Mouse (Mus musculus): ENCODE measurements around the gene Cnbp. TPM values are rescaled to one million over a fixed set of nuclear protein-coding genes. Genes with fewer than 3 reads are reported as not detected.

The Cnbp gene
- polyA plus RNA-seq, 2 experiments = 460 to 1,108 TPM

GRCm38 (mm10) chr6:87875083-87875482 lies 24.2 kb upstream of the Cnbp start:
- DNase-seq (ENCODE audit: low spot score) = no peak
- ATAC-seq (ENCODE audit: low FRiP score, low read depth) = no peak
- no peaks in the 10 kb centered on the region for H3K36me3 ChIP-seq (ENCODE audit: control insufficient read depth, insufficient read depth, low read length)
- no peak overlapping the region for H3K9ac ChIP-seq (ENCODE audit: low read depth, low read length, severe bottlenecking)
- no peak for TF ChIP-seq POLR2A (IDR thresholded peaks at IDR 0.05; ENCODE audit: borderline replicate concordance, extremely low read depth, insufficient read depth, insufficient read length)
- no peak overlapping the region for H3K27ac ChIP-seq (replicated peaks; ENCODE audit: low read depth, low read length)
- H3K9me3 ChIP-seq (ENCODE audit: control insufficient read depth, low read length) = no peaks in the 10 kb centered on the region
- no peaks in the 10 kb centered on the region for H3K4me1 ChIP-seq (ENCODE audit: control insufficient read depth, insufficient read depth, low read length)
- no peak overlapping the region for H3K4me3 ChIP-seq (replicated peaks; ENCODE audit: low read length)
- no peak overlapping the region for H3K4me2 ChIP-seq (replicated peaks; ENCODE audit: low read depth, low read length, severe bottlenecking)
- H3K27me3 ChIP-seq (ENCODE audit: control insufficient read depth, insufficient read depth, low read length) = no peaks in the 10 kb centered on the region
- 67% methylated on average over 1 of the region's 1 CpGs for WGBS

GRCm38 (mm10) chr6:87873963-87874362 lies 23.1 kb upstream of the Cnbp start:
- Histone ChIP-seq H3K4me2 (replicated peaks; ENCODE audit: low read depth, low read length, severe bottlenecking) (no peak overlapping the region), H3K27ac (replicated peaks; ENCODE audit: low read depth, low read length) (no peak overlapping the region), H3K9me3 (ENCODE audit: control insufficient read depth, low read length) (no peaks in the 10 kb centered on the region), H3K9ac (ENCODE audit: low read depth, low read length, severe bottlenecking) (no peak overlapping the region), H3K27me3 (ENCODE audit: control insufficient read depth, insufficient read depth, low read length) (no peaks in the 10 kb centered on the region), H3K4me3 (replicated peaks; ENCODE audit: low read length) (no peak overlapping the region), H3K4me1 (ENCODE audit: control insufficient read depth, insufficient read depth, low read length) (no peaks in the 10 kb centered on the region), H3K36me3 (ENCODE audit: control insufficient read depth, insufficient read depth, low read length) (no peaks in the 10 kb centered on the region)
- ATAC-seq (ENCODE audit: low FRiP score, low read depth) (no peak), DNase-seq (ENCODE audit: low spot score) (no peak)
- 87% methylated on average over 2 of the region's 2 CpGs for WGBS
- no peak for TF ChIP-seq POLR2A (IDR thresholded peaks at IDR 0.05; ENCODE audit: borderline replicate concordance, extremely low read depth, insufficient read depth, insufficient read length)

- ATAC-seq (ENCODE audit: low FRiP score, low read depth) (no peak), DNase-seq (ENCODE audit: low spot score) (no peak)
- WGBS = 52% methylated on average over 1 of the region's 1 CpGs
Measured at GRCm38 (mm10) chr6:87873104-87873503, 22.2 kb upstream of the Cnbp start.

GRCm38 (mm10) chr6:87871240-87871639 lies 20.3 kb upstream of the Cnbp start:
- Histone ChIP-seq H3K36me3 (ENCODE audit: control insufficient read depth, insufficient read depth, low read length) (no peaks in the 10 kb centered on the region), H3K4me1 (ENCODE audit: control insufficient read depth, insufficient read depth, low read length) (no peaks in the 10 kb centered on the region), H3K4me2 (replicated peaks; ENCODE audit: low read depth, low read length, severe bottlenecking) (no peak overlapping the region), H3K27ac (replicated peaks; ENCODE audit: low read depth, low read length) (no peak overlapping the region), H3K4me3 (replicated peaks; ENCODE audit: low read length) (no peak overlapping the region), H3K27me3 (ENCODE audit: control insufficient read depth, insufficient read depth, low read length) (no peaks in the 10 kb centered on the region), H3K9me3 (ENCODE audit: control insufficient read depth, low read length) (no peaks in the 10 kb centered on the region), H3K9ac (ENCODE audit: low read depth, low read length, severe bottlenecking) (no peak overlapping the region)
- WGBS = 82% methylated on average over 7 of the region's 7 CpGs
- DNase-seq (ENCODE audit: low spot score) (no peak), ATAC-seq (ENCODE audit: low FRiP score, low read depth) (no peak)
- TF ChIP-seq POLR2A (IDR thresholded peaks at IDR 0.05; ENCODE audit: borderline replicate concordance, extremely low read depth, insufficient read depth, insufficient read length) = no peak

More at GRCm38 (mm10) chr6:87873104-87873503, 22.2 kb upstream of the Cnbp start:
- no peak for TF ChIP-seq POLR2A (IDR thresholded peaks at IDR 0.05; ENCODE audit: borderline replicate concordance, extremely low read depth, insufficient read depth, insufficient read length)
- Histone ChIP-seq H3K9me3 (ENCODE audit: control insufficient read depth, low read length) (no peaks in the 10 kb centered on the region), H3K9ac (ENCODE audit: low read depth, low read length, severe bottlenecking) (no peak overlapping the region), H3K36me3 (ENCODE audit: control insufficient read depth, insufficient read depth, low read length) (no peaks in the 10 kb centered on the region), H3K27me3 (ENCODE audit: control insufficient read depth, insufficient read depth, low read length) (no peaks in the 10 kb centered on the region), H3K4me2 (replicated peaks; ENCODE audit: low read depth, low read length, severe bottlenecking) (no peak overlapping the region), H3K4me1 (ENCODE audit: control insufficient read depth, insufficient read depth, low read length) (no peaks in the 10 kb centered on the region), H3K27ac (replicated peaks; ENCODE audit: low read depth, low read length) (no peak overlapping the region), H3K4me3 (replicated peaks; ENCODE audit: low read length) (no peak overlapping the region)

- ATAC-seq (ENCODE audit: low FRiP score, low read depth) (no peak), DNase-seq (ENCODE audit: low spot score) (no peak)
- WGBS = 81% methylated on average over 1 of the region's 1 CpGs
- no peak overlapping the region for H3K4me2 ChIP-seq (replicated peaks; ENCODE audit: low read depth, low read length, severe bottlenecking)
- TF ChIP-seq POLR2A (IDR thresholded peaks at IDR 0.05; ENCODE audit: borderline replicate concordance, extremely low read depth, insufficient read depth, insufficient read length) = no peak
- H3K27ac ChIP-seq (replicated peaks; ENCODE audit: low read depth, low read length) = no peak overlapping the region
- H3K4me1 ChIP-seq (ENCODE audit: control insufficient read depth, insufficient read depth, low read length) = no peaks in the 10 kb centered on the region
- H3K27me3 ChIP-seq (ENCODE audit: control insufficient read depth, insufficient read depth, low read length) = no peaks in the 10 kb centered on the region
- no peaks in the 10 kb centered on the region for H3K9me3 ChIP-seq (ENCODE audit: control insufficient read depth, low read length)
- H3K9ac ChIP-seq (ENCODE audit: low read depth, low read length, severe bottlenecking) = no peak overlapping the region
- H3K4me3 ChIP-seq (replicated peaks; ENCODE audit: low read length) = no peak overlapping the region
- H3K36me3 ChIP-seq (ENCODE audit: control insufficient read depth, insufficient read depth, low read length) = no peaks in the 10 kb centered on the region
Measured at GRCm38 (mm10) chr6:87870440-87870839, 19.5 kb upstream of the Cnbp start.
